Mouse (Mus musculus) macrophage (primary cell): ENCODE results near the gene Klrg1. TPM values are rescaled to one million over a fixed set of nuclear protein-coding genes. Genes with fewer than 3 reads are reported as not detected.

Experiments used
- H3K27ac ChIP-seq: fragments of 350-480 bp; formaldehyde crosslinking; 2 replicates; pipeline ENCODE4 v1.9.0; 2021
- H3K36me3 ChIP-seq: fragments of 350-480 bp; formaldehyde crosslinking; 2 replicates; pipeline ENCODE4 v1.9.0; 2021; ENCODE audit errors: inconsistent target
- H3K4me3 ChIP-seq: fragments of 350-480 bp; formaldehyde crosslinking; 2 replicates; pipeline ENCODE4 v1.9.0; 2021; ENCODE audit errors: inconsistent target
- H3K79me2 ChIP-seq: fragments of 350-480 bp; formaldehyde crosslinking; 2 replicates; pipeline ENCODE4 v1.9.0; 2021; ENCODE audit errors: inconsistent target
- WGBS: methylation state at CpG from one replicate; pipeline ENCODE4 v1.1.7; 2026; ENCODE audit warnings: inconsistent platforms; ENCODE audit not compliant: missing documents; 5-methylcytosine and 5-hydroxymethylcytosine counted together
- polyA plus RNA-seq: library from polyadenylated mRNA; stranded (reverse); fragments of 250-400 nt; gene quantifications from 3 replicates; pipeline ENCODE4 v1.2.4, GENCODE M21; 2018; ENCODE audit warnings: inconsistent platforms

The Klrg1 gene
- polyA plus RNA-seq, 1 experiment from 2014 or later, result not detected

DNA sequence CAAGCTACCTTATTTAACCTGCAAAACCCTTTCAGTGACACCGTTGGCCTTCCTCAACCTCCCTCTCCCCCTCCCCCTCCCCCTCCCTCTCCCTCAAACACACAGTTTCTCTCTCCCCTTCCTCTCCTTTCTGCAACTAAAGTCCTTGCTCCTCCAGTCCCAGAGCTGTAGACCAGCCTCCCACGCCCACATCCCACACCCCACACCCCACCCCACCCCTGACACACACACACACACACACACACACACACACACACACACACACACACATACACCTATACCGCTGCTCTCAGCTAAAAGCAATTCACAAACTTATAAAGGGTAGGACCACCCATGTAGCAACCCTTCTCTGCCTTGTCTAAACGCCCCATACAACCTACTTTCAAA, 15.5 kb upstream of the Klrg1 start:
- Histone ChIP-seq H3K27ac (no peak overlapping the region), H3K79me2 (no peaks in the 10 kb centered on the region), H3K4me3 (no peak overlapping the region), H3K36me3 (no peaks in the 10 kb centered on the region)
- WGBS, result 76% methylated on average over 4 of the region's 4 CpGs

DNA sequence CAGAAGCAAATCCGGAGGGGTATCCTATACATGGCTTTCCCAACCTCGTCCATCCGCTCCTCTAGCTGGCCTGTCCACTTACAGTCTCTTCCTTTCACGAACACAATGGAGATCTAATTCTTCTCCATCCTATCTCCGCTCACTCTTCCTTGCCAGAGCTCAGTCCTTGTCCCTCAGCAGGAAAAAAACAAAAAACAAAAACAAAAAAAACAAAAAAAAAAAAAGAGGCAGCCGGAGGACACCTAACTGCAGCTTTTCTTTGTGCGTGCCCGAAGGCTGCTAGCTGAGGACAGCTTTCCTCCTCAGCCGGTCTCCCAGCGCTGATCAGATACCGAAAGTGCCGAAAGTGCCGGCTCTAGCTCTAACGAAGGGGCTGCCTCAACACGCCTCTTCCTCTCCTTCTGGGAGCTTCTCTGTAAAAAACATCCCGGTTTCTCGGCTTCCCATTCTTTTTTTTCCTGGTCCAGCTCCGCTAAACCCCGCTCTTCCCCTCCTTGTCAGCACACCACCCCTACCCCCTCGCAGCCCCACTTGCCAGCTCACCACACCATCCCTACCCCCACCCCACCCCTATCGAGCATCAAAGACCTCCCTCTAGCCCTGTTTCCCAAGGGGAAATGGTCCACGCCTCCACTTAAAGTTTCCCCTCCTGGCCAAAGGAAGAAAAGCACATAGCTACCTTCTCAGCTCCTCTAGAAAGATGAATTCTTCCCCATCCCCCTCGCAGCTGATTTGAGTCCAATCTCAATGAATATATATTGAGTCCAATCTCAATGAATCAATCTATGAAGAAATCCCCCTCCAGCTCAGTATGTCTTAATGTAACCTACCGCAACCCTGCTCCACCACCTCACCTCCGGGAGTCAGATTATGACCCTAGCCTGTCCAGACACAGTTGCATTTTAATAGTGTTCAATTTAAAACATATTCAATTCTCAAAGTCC, 14.9 kb upstream of the Klrg1 start:
- 22% methylated on average over 24 of the region's 25 CpGs for WGBS
- no peak overlapping the region for H3K27ac ChIP-seq

DNA sequence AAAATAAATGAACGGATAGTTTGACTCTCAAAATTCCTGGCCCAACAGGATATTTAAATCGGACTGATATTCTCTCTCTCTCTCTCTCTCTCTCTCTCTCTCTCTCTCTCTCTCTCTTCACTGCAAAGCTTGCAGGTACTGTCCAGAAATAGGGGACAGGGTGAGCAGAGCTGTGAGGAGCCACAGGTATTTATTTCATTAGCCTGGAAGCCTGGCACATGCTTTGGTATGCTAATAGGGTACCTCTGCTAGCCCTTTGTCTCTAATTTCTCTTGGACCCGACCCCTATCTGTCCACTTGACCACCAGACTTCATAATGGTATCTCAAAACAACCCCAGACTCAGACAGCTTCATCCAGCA, 14.2 kb upstream of the Klrg1 start:
- H3K36me3 ChIP-seq, result no peaks in the 10 kb centered on the region
- H3K27ac ChIP-seq, result no peak overlapping the region
- H3K79me2 ChIP-seq, result no peaks in the 10 kb centered on the region
- no peak overlapping the region for H3K4me3 ChIP-seq
- WGBS, result 76% methylated on average over 3 of the region's 3 CpGs

More for the DNA sequence above, 14.9 kb upstream of the Klrg1 start:
- H3K79me2 ChIP-seq, result no peaks in the 10 kb centered on the region
- H3K4me3 ChIP-seq, result peak overlapping the region; percentile 36
- H3K36me3 ChIP-seq, result no peaks in the 10 kb centered on the region

DNA sequence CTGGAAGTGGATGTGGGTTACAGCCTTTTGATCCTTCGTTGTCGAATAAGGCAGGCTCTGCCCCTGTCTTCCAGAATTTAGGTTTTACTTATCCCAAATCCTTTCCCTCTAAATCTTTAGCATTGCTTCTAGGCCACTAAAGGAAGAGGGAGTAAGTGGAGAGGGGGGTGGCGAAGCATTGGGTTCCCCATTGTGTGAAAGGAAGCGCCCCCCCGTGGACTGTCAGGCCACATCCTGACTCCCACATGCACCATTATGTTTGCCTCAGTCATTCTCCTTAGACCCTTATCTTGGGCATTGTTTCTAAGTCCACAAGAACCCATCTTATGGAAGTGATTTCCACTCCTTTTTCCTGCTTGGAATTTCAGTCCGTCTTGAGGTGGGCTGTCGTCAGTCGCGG, 12.6 kb upstream of the Klrg1 start:
- no peaks in the 10 kb centered on the region for H3K79me2 ChIP-seq
- H3K36me3 ChIP-seq, result no peaks in the 10 kb centered on the region
- H3K4me3 ChIP-seq, result no peak overlapping the region
- no peak overlapping the region for H3K27ac ChIP-seq
- 76% methylated on average over 9 of the region's 9 CpGs for WGBS

DNA sequence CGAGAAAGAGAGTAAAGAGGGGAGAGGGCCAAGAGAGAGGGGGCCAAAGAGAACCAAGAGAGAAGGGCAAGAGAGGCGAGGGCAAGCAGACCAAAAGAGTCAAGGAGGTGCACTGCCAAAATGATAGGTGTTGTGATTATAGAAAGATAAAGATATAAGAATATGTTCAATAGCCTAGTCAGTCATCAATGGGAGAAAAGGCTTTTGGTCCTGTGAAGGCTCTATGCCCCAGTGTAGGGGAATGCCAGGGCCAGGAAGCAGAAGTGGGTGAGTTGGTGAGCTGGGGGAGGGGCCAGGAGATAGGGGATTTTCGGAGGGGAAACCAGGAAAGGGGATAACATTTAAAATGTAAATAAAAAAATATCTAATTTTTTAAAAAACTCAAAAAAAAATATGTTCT, 11.6 kb upstream of the Klrg1 start:
- 59% methylated on average over 3 of the region's 3 CpGs for WGBS
- no peak overlapping the region for H3K4me3 ChIP-seq
- no peaks in the 10 kb centered on the region for H3K36me3 ChIP-seq
- no peak overlapping the region for H3K27ac ChIP-seq
- no peaks in the 10 kb centered on the region for H3K79me2 ChIP-seq

DNA sequence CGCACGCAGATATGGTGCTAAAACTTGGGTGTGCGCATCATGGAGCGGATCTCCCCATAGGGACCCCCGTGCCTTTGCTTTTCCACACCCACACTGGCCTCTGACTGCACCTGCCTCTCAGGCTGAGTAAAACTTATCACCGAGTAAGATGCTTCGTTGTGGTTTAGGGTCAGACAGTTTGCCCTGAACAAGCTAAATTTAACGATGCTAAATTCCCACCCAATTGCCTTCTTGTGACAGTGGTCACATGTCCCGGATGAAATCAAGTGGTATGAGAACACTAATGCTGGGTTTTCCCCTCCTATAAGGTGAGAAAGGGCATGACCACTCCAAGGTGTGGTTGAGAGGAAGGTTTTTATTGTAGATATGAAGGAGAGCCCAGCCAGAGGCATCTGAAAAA, 11.1 kb upstream of the Klrg1 start:
- 92% methylated on average over 9 of the region's 9 CpGs for WGBS
- H3K36me3 ChIP-seq, result no peaks in the 10 kb centered on the region
- no peak overlapping the region for H3K4me3 ChIP-seq
- H3K27ac ChIP-seq, result no peak overlapping the region
- H3K79me2 ChIP-seq, result no peaks in the 10 kb centered on the region

DNA sequence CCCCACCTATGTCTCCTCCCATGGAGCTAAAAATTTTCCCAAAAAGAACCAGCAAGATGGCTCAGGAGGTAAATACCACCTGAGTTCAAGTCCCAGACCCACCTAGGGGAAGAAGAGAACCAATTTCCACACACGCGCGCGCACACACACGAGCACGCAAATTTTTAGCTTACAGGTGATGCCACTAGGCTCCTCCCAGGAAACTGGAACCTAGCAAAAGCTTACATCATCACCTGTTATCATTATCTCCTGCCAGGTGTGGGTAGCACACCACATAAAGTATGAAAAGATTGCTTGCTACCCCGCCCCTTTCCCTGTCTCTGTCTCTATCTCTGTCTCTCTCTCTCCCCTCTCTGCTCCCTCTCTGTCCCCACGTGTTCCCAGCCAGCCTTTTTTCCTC, 10.4 kb upstream of the Klrg1 start:
- Histone ChIP-seq H3K79me2 (no peaks in the 10 kb centered on the region), H3K27ac (no peak overlapping the region), H3K4me3 (no peak overlapping the region), H3K36me3 (no peaks in the 10 kb centered on the region)
- 92% methylated on average over 8 of the region's 8 CpGs for WGBS

DNA sequence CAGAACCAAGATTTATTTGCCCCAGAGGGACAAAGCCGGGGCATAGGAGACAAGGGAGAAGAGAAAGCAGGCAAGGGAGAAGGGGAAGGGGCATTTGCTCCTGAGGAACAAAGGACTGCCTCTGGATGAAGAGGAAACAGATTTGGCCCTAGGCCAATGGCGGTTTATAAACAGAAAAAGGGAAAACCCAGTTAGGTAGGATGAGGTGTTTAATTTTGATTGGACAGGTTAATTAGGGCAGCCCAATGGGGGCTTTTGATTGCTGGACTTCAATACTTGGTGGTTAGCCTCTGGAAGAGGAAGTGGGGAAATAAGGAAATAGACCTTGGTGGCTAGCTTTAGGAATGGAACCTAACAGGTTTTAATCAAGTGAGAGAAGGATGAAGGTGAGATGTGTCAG, 9.5 kb upstream of the Klrg1 start:
- 22% methylated on average over 2 of the region's 2 CpGs for WGBS
- H3K36me3 ChIP-seq, result no peaks in the 10 kb centered on the region
- no peak overlapping the region for H3K27ac ChIP-seq
- no peak overlapping the region for H3K4me3 ChIP-seq
- no peaks in the 10 kb centered on the region for H3K79me2 ChIP-seq

DNA sequence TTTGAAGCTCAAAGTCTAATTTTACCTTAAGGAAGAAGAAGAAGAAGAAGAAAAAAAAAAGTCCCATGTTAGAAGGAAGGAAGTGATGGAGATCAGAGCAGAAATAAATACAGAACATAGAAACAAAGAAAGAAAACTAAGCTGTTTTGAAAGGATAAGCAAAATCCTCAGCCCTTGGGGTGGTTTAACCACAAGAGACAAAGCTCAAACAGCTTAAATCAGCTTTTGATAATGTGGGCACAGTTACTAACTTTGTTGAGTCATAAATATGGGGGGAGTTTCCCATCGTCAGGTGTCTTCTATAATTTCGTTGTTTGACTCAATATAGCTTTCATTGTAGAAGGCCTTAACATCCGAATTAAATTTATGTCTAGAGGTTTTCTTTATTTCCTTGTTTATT, 9.1 kb upstream of the Klrg1 start:
- Histone ChIP-seq H3K4me3 (no peak overlapping the region), H3K79me2 (no peaks in the 10 kb centered on the region), H3K36me3 (no peaks in the 10 kb centered on the region), H3K27ac (no peak overlapping the region)
- 14% methylated on average over 3 of the region's 3 CpGs for WGBS

DNA sequence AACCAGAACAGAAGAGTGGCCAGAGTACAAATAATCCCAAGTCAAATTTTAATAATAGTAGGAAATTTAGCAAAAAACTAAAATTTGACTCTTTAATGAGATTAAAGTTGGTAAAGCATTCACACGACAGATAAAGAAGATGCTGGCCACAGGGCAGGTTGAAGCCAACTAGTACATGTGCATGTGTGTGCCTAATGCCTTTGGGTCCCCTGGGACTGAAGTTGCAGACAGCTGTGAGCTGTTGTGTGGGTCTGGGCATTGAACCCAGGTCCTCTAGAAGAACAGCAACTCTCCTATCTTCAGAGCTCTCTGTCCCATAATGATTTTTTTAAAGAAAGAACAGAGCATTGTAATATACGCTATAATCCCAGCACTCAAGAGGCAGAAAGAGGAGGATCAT, 8.6 kb upstream of the Klrg1 start:
- WGBS, result 100% methylated on average over 2 of the region's 2 CpGs
- no peak overlapping the region for H3K4me3 ChIP-seq
- H3K79me2 ChIP-seq, result no peaks in the 10 kb centered on the region
- no peak overlapping the region for H3K27ac ChIP-seq
- H3K36me3 ChIP-seq, result no peaks in the 10 kb centered on the region

DNA sequence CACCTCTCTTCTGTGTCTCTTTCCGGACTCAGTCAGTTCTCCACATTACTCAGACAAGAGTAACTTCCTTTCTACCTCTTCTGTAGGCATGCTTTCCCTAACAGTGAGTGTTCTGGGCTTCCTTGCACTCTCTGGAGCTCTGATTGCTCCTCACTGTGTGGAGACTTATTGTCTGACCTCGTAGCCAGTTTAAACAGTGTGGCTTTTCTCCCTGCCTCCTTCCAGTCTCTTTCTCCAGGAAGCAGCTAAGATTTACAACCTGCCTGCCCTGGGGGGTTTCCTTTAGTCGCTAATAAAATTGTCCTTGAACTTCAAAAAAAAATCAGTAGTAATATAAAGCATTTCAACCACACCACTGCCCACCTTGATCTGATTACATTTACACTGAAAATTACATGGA, 7.6 kb upstream of the Klrg1 start:
- Histone ChIP-seq H3K27ac (no peak overlapping the region), H3K79me2 (no peaks in the 10 kb centered on the region), H3K4me3 (no peak overlapping the region), H3K36me3 (no peaks in the 10 kb centered on the region)
- 28% methylated on average over 3 of the region's 3 CpGs for WGBS

DNA sequence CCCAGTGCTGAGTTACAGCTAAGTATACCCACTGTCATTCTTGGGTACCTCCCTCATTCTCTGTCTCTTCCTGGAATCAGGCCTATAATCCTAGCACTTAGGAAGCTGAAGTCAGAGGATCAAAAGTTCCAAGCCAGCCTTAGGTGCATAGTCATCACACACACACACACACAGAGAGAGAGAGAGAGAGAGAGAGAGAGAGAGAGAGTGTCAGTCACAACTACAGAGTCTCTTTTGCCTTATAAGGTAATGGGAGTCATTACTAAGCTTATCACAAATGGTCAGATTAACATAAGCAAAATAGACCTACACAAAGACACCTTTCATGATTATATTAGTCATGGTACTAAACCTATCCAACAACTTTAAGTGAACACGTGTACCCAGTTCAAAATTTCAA, 6.6 kb upstream of the Klrg1 start:
- H3K27ac ChIP-seq, result no peak overlapping the region
- H3K79me2 ChIP-seq, result no peaks in the 10 kb centered on the region
- H3K4me3 ChIP-seq, result no peak overlapping the region
- H3K36me3 ChIP-seq, result no peaks in the 10 kb centered on the region
- WGBS, result 100% methylated on average over 1 of the region's 1 CpGs

DNA sequence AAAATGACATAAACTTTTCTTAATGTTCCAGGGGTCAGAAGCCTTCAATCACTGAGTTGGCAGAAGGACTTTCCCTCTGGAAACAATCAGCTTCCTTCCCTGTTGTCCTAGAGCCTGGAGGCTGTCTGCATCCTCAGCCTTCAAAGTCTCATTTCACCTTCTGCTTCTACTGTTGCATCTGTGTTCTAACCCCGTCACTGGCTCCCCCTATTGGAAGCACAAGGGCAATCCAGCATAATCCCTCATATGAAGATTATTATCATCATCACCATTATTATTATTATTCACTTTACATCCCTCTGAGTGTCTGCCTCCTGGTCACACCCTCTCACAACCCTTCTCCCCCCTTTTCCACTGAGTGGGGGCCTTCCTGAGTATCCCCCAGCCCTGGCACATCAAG, 5.6 kb upstream of the Klrg1 start:
- WGBS, result 40% methylated on average over 1 of the region's 1 CpGs
- Histone ChIP-seq H3K79me2 (no peaks in the 10 kb centered on the region), H3K36me3 (no peaks in the 10 kb centered on the region), H3K27ac (no peak overlapping the region), H3K4me3 (no peak overlapping the region)

DNA sequence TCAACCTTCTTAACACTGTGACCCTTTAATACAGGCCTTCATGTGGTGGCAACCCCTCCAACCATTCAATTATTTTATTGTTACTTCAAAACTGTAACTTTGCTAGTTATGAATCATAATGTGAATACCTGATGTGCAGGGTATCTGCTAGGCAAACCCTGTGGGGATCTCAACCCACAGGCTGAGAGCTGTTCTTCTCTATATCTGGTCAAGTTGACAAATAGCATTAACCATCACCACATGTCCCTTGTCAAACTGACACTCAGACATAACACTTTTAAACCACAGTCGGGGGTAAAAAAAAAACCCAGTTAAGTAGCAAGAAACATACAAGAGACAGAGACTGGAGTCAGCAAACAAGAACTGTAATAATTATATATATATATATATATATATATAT, 2.1 kb upstream of the Klrg1 start:
- no peak overlapping the region for H3K27ac ChIP-seq
- no peaks in the 10 kb centered on the region for H3K79me2 ChIP-seq
- no peak overlapping the region for H3K4me3 ChIP-seq
- 67% methylated on average over 1 of the region's 1 CpGs for WGBS
- no peaks in the 10 kb centered on the region for H3K36me3 ChIP-seq

DNA sequence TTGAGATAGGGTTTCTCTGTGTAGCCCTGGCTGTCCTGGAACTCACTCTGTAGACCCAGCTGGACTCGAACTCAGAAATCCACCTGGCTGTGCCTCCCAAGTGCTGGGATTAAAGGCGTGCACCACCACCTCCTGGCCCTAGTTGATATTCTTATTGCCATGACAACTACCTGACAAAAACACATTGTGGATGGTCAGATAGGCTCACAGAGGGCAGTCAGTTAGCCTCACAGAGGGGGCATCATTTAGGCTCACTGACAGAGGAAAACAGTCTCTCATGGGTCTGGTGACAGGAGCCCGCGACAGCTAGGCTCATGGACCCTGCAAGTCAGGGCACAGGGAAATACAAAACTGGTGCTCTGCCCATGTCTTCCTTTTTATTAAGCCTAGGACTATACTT, 1.6 kb upstream of the Klrg1 start:
- no peaks in the 10 kb centered on the region for H3K36me3 ChIP-seq
- 98% methylated on average over 4 of the region's 4 CpGs for WGBS
- H3K4me3 ChIP-seq, result no peak overlapping the region
- H3K27ac ChIP-seq, result no peak overlapping the region
- H3K79me2 ChIP-seq, result no peaks in the 10 kb centered on the region

DNA sequence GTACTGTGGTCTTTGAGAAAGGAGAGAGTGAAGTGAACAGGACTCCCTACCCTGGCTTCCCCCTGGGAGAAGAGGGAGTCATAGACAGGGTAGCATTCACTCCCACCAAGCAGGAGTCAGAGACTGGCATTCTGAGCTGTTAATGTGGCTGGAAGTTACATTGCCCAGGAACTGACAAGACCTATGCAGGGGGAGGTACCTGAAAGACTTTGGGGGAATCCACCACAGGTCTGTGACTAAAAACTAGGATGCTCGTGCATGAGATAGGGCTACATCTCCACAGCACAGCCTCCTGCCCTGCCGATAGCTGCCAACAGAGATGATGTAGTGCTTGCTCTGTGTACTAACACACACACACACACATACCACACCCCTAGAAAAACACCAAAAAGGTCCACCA, 747 bp upstream of the Klrg1 start:
- WGBS, result 95% methylated on average over 2 of the region's 2 CpGs

More for the DNA sequence above, 747 bp upstream of the Klrg1 start:
- Histone ChIP-seq H3K36me3 (no peaks in the 10 kb centered on the region), H3K4me3 (no peak overlapping the region), H3K79me2 (no peaks in the 10 kb centered on the region), H3K27ac (no peak overlapping the region)
